Mouse (Mus musculus) brown adipose tissue, adult 24 weeks (tissue): ENCODE measurements around the gene Olfr547. TPM values are rescaled to one million over a fixed set of nuclear protein-coding genes. Genes with fewer than 3 reads are reported as not detected.

Source experiments
- H3K27ac ChIP-seq: fragments of 200-500 bp; replicated peaks from 2 replicates; pipeline ENCODE4 v1.5.1; 2012; ENCODE audit warnings: low read depth, mild to moderate bottlenecking, low read length
- H3K4me1 ChIP-seq: fragments of 200-500 bp; 2 replicates; pipeline ENCODE4 v1.6.1; 2012; ENCODE audit warnings: low read length, mixed read lengths; ENCODE audit not compliant: control insufficient read depth, insufficient read depth, insufficient read length
- H3K4me3 ChIP-seq: fragments of 200-500 bp; 2 replicates; pipeline ENCODE4 v1.5.1; 2012; ENCODE audit warnings: low read depth, mild to moderate bottlenecking, low read length, moderate library complexity; ENCODE audit not compliant: insufficient read depth
- polyA plus RNA-seq: library from polyadenylated mRNA; stranded (reverse); fragments of >200 nt; gene quantifications from 2 replicates; pipeline ENCODE4 v1.2.4, GENCODE M21; 2012; ENCODE audit not compliant: missing spikeins, insufficient read depth, insufficient read length

Gene Olfr547
- polyA plus RNA-seq, 1 experiment, result not detected

GRCm38 (mm10) chr7:102529052-102529451 is 5.5 kb upstream of the Olfr547 start:
- Histone ChIP-seq H3K4me3 (no peak overlapping the region), H3K4me1 (no peaks in the 10 kb centered on the region), H3K27ac (no peak overlapping the region)

- Histone ChIP-seq H3K4me3 (no peak within 1 kb of the TSS), H3K4me1 (no peaks in the 10 kb centered on the region), H3K27ac (no peak within 1 kb of the TSS)
Observed at GRCm38 (mm10) chr7:102540596-102540995, 6.0 kb downstream of the Olfr547 start, which contains the start of gene Olfr548-ps1. TSS of gene Olfr548-ps1 (plus strand) at chr7:102540896.

- no peaks in the 10 kb centered on the region for H3K4me1 ChIP-seq
- H3K4me3 ChIP-seq, result no peak overlapping the region
- H3K27ac ChIP-seq, result no peak overlapping the region
Observed at GRCm38 (mm10) chr7:102541251-102541650, 6.7 kb downstream of the Olfr547 start.

DNA sequence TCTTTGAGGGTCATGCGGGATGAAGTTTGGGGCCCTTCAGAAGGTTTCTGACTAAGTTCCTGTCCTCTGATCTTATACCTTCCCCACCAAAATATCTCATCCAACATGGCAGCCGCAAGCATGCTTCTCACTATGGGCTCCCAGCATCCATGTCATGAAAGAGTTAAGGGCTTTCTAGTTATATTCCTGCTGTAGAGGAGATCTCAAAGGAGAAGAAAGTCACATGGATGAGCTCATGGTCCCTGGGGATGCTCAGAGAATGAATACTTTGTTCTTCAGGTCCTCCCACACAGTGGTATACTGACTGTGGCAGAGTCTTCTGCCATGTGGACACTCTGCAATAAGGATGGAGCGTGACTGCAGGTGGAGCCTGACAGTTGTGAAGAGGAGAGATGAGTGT is 15.0 kb downstream of the Olfr547 start, which contains the start of gene Olfr549:
TSS of gene Olfr549 (plus strand) at position 301 of the 400 bp plus-strand sequence.
- Histone ChIP-seq H3K4me1 (no peaks in the 10 kb centered on the region), H3K4me3 (no peak within 1 kb of the TSS), H3K27ac (no peak within 1 kb of the TSS)

- Histone ChIP-seq H3K4me1 (no peaks in the 10 kb centered on the region), H3K4me3 (no peak overlapping the region), H3K27ac (no peak overlapping the region)
Observed at GRCm38 (mm10) chr7:102553279-102553678, 18.7 kb downstream of the Olfr547 start.

GRCm38 (mm10) chr7:102564999-102565997 is 30.7 kb downstream of the Olfr547 start, which contains the start of gene Trim21:
TSS of gene Trim21 (minus strand) at chr7:102565486.
- H3K27ac ChIP-seq, result peak within 1 kb of the TSS; percentile 40; the same call in 1 of the 2 replicates
- H3K4me1 ChIP-seq, result peaks cover 2% of the 10 kb centered on the region; the same call in 1 of the 2 replicates
- H3K4me3 ChIP-seq, result peak within 1 kb of the TSS; percentile 81

- Histone ChIP-seq H3K4me1 (peaks cover 2% of the 10 kb centered on the region; the same call in 1 of the 2 replicates), H3K4me3 (no peak overlapping the region)
Observed at GRCm38 (mm10) chr7:102566219-102566618, 31.7 kb downstream of the Olfr547 start.

DNA sequence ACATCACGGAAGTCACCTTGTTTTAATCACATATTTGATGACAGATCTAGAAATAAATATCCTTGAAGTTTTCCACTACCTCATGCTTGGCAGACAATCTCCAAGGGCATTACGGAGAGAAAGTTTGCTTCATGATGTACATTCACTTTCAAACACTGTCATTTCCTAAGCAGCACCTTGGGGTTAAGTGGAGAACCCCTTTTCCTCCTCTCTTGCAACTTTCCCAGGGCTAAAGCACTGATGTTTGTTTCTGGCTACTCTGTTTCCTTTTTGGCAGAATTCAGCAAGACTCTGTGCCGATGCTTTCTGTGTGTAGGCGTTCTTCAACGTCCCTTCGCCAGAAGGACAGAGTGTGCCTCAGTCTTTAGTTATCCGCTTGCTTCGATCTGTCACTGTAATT is 36.6 kb downstream of the Olfr547 start, which contains the start of gene Olfr550:
TSS of gene Olfr550 (plus strand) at position 301 of the 400 bp plus-strand sequence.
- Histone ChIP-seq H3K4me3 (0 out of 2 replicates have a peak within 1 kb of the TSS, but pooled peaks have one; percentile 9), H3K27ac (no peak within 1 kb of the TSS), H3K4me1 (no peaks in the 10 kb centered on the region)

More at GRCm38 (mm10) chr7:102566219-102566618, 31.7 kb downstream of the Olfr547 start:
- no peak overlapping the region for H3K27ac ChIP-seq

GRCm38 (mm10) chr7:102573174-102573830 is 38.8 kb downstream of the Olfr547 start:
- Histone ChIP-seq H3K27ac (no peak overlapping the region), H3K4me1 (no peaks in the 10 kb centered on the region), H3K4me3 (no peak overlapping the region)

DNA sequence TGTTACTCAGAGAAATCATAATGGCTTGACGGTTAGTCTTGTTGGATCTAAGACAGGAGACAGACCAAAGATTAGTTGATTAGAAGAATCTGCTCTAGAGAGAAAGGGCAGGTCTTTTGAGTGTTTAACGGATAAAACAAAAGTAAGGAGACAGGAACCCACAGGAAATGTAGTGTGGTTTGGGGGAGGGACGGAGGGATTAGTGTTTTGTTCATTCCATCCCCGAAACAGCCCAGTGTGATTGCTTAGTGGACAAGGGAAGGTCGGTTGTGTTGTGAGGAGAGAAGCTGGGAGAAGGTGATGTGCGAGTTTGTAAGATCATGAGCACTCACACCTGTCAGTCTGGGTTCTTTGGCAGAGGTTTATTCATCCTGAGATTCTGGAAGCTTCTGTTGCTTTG is 41.4 kb downstream of the Olfr547 start:
- H3K27ac ChIP-seq, result no peak overlapping the region
- H3K4me3 ChIP-seq, result no peak overlapping the region
- no peaks in the 10 kb centered on the region for H3K4me1 ChIP-seq

Other genes with a start within 250 kb of the Olfr547 start
- gene Rrm1, start 93.1 kb upstream of the Olfr547 start, polyA plus RNA-seq, result 19.5 and 26.1 TPM in 2 replicates
- gene Olfr543, start 53.1 kb upstream of the Olfr547 start, polyA plus RNA-seq, result not detected in 2 replicates
- gene Olfr544, start 46.4 kb upstream of the Olfr547 start, polyA plus RNA-seq, result not detected in 2 replicates
- gene Olfr545, start 35.2 kb upstream of the Olfr547 start, polyA plus RNA-seq, result not detected in 2 replicates
- gene Olfr548-ps1, start 6.1 kb downstream of the Olfr547 start, polyA plus RNA-seq, result not detected in 2 replicates
- not detected in 2 replicates for gene Olfr549, start 15.1 kb downstream of the Olfr547 start, polyA plus RNA-seq
- 3.1 and 4.2 TPM in 2 replicates for gene Trim21, start 30.7 kb downstream of the Olfr547 start, polyA plus RNA-seq
- gene Olfr550, start 36.7 kb downstream of the Olfr547 start, polyA plus RNA-seq, result not detected in 2 replicates
- not detected in 2 replicates for gene Olfr551, start 57.1 kb downstream of the Olfr547 start, polyA plus RNA-seq
- not detected in 2 replicates for gene Olfr552, start 63.0 kb downstream of the Olfr547 start, polyA plus RNA-seq
- gene Olfr553, start 83.5 kb downstream of the Olfr547 start, polyA plus RNA-seq, result not detected in 2 replicates
- not detected in 2 replicates for gene Olfr554, start 103.7 kb downstream of the Olfr547 start, polyA plus RNA-seq
- not detected in 2 replicates for gene Olfr555, start 124.1 kb downstream of the Olfr547 start, polyA plus RNA-seq
- gene Olfr556, start 130.2 kb downstream of the Olfr547 start, polyA plus RNA-seq, result not detected in 2 replicates
- gene Trim68, start 152.6 kb downstream of the Olfr547 start, polyA plus RNA-seq, result 6.3 and 7.5 TPM in 2 replicates
- gene Olfr557, start 161.2 kb downstream of the Olfr547 start, polyA plus RNA-seq, result not detected in 2 replicates
- 1.3 and 2.3 TPM in 2 replicates for gene Olfr558, start 167.5 kb downstream of the Olfr547 start, polyA plus RNA-seq
- gene Olfr33, start 184.3 kb downstream of the Olfr547 start, polyA plus RNA-seq, result not detected in 2 replicates
- gene Olfr559, start 192.7 kb downstream of the Olfr547 start, polyA plus RNA-seq, result not detected in 2 replicates
- not detected in 2 replicates for gene Olfr560, start 224.6 kb downstream of the Olfr547 start, polyA plus RNA-seq
- gene Olfr78, start 224.7 kb downstream of the Olfr547 start, polyA plus RNA-seq, result 1.3 TPM in 1 of 2 replicates, not detected in the other
- not detected in 2 replicates for gene Olfr561, start 236.5 kb downstream of the Olfr547 start, polyA plus RNA-seq